Mouse (Mus musculus) common myeloid progenitor, adult 5-6 weeks (primary cell): ENCODE measurements at regions not wholly inside any gene's neighbourhood (a gene's known extent, or its start where the extent isn't known, plus 50 kb on each side); places are given as distances from the start of the nearest gene placed in this dataset.

ENCODE experiments used
- ATAC-seq: replicated peaks from 2 replicates; pipeline ENCODE4 v1.8.0; 2016; ENCODE audit warnings: low read depth, mild to moderate bottlenecking, moderate TSS enrichment, inconsistent platforms; ENCODE audit not compliant: poor library complexity, severe bottlenecking

DNA sequence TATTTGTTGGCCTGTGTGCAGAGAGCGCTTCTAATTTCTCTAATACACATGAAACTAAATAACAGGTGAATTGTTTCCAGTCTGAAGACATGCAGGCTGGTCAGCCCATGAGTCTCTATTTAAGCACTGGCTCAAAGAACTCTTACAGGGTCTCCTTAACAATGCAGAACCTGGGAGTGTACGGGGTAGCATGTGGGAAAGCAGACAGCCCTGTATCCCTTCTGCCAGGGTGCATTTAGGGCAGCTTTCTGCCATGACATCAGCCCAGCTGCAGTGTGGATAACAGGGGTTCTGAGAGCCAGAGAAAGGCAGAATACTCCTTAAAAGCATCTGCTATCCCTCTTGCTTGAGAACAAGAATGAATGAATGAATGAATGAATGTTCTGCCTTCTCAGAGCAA, 164.7 kb downstream of the Grb14 start:
- no peak for ATAC-seq

DNA sequence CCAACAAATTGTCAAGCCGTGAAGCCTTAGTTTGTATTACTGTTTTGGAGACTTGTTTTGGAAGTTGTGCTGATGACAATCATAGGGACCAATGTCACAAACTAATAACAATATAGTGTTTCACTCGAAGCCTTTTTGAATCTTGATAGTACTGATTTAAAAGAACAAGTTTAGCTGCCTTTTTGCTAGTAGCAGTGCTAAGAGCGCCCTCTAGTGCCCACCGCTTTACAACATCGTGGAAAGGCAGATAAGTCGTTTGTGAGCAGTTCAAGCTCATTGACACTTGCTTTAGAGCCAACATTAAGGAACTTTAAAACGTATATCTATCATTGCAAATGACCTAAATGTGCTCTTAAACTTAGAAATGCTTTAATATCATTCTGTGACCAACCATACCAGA, 170.9 kb downstream of the Grb14 start:
- 0 out of 2 replicates have a peak, but pooled peaks have one; percentile 62 for ATAC-seq

DNA sequence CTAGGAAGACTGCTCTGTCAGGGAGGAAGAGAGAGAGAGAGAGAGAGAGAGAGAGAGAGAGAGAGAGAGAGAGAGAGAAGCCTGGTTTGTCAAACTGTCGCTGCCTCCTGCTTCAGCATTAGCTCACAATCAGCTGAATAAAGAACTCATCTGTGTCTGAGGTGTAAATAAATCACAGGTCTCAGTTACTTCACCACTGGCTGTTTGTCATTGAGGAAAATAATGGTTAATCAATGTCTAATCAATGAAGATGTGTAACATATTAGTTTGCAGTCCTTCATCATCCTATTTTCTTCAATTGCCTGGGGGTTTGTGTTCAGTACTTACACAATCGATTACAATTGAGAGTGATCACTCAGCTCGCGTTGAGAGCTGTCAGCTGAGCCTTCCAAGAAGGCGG, 171.9 kb downstream of the Grb14 start:
- no peak for ATAC-seq

DNA sequence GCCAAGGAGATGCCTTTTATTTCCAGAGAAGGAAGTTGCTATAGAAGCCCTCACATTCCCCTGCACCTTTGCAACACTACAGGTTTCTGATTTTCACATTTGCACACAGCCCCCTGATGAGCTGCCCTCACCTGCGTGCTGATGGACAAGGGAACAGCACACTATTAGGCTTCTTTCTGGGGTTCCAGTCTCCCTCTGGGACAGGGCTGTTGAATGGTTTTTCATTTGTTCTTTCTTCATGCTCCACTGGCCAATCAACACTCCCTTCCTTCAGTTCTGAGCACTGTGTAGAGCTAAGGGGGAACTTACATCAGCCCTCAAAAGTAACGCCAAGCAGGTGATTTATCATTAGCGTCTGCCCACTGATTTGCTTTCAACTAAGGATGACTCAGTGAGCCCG, 173.7 kb downstream of the Grb14 start:
- ATAC-seq = no peak

DNA sequence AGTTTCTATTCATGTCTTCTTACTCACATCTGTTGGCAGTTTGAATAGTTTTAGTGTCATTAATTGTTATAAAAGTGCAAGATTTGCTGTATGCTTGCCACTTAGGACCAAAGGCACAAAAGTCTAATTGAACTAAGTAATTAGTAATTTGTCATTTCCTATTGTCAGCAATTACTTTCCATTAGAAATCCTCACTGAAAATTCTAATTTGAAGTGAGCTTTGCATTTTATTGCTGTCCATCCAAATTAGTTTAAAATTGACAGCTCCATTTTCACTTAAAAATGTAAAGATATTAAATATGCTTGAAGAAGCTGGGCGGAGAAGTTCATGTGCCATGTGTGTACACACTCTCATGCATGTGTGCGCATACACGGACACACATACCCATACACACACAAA, 174.1 kb downstream of the Grb14 start:
- no peak for ATAC-seq

DNA sequence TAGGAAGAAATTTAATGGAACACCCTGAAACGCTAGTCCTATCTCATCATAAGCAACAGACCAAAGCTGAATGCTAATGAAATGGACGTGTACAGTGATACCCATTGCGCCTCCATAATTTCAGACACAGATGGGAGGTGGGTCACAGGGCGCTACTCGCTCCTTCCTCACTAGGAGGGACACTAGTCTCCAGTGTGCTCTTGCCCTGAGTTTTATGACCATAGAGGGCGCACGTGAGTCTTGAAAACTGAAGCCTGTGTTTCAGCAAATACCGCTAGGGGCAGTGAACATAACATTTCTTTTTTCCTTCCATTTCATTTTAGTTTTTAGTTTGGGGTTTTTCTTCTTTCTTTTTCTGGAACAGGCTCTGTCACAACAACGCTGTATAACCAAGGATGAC, 200.3 kb downstream of the Grb14 start:
- ATAC-seq = no peak

- no peak for ATAC-seq
Measured at GRCm38 (mm10) chr2:64823905-64824304, 200.9 kb downstream of the Grb14 start.

DNA sequence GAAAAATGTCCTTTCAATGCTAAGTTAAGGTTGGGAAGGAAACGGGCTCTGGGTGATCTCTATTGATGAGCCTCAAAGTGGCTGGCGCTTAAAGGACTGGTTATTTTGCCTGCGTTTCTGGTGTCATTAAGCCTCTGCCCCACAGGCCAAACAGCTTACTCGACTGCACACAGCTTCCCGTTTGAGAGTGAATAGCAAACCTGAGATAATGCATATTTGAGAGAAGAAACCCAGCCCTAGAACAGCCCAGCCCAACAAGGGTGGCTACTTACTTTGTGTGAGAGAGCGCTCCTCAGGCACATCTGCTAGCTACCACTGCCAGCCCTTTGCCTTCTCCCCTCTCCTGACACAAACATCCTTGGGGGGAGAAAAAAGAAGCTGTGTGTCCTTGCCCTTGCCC, 201.7 kb downstream of the Grb14 start:
- no peak for ATAC-seq

- no peak for ATAC-seq
Measured at GRCm38 (mm10) chr2:64818159-64818558, 206.6 kb downstream of the Grb14 start.
